In the genomic region with DNA sequence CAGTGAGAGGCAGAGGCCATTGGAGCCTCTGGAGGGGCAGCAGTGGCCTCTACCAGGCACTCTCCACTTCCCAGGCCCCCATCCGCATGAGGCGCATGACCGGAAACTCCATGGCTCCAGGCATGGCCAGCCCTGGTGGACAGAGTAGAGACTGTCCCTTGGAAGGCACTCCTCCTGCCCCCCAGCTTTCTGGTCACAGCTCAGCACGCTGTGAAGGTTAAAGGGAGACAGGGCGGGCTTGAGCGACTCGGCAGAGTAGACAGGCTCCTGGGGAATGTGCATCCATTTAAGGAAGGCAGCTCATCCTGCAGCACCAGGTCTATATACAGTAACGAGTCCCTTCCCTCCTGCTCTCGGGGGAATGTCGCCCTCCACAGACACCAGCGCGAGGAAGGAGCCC, we compare ENCODE assay signal across 19 mouse cellular contexts.
DNase-seq lines count a peak whose midpoint lies in the region; ATAC-seq lines count a peak whose summit lies in the region.
"Had no signal": no experiment of that assay in that cellular context is flagged by ENCODE, and none has a peak within 500 bp of the region (broad histone marks: within the 10 kb centered on the region; RNA-seq: fewer than 3 reads in every experiment).

No protein-coding gene starts in this region.

- H3K4me2 ChIP-seq in heart, embryonic 13.5 days = peak overlapping the region; percentile 61
- no peak overlapping the region for H3K4me2 ChIP-seq in kidney, embryonic 14.5 days (replicated peaks; ENCODE audit: low read depth, low read length)
- H3K4me2 ChIP-seq in limb, embryonic 12.5 days = no peak overlapping the region
- no peak overlapping the region for H3K4me2 ChIP-seq in midbrain, embryonic 13.5 days (replicated peaks)
- H3K4me2 ChIP-seq: hindbrain, embryonic 15.5 days; limb, embryonic 15.5 days; neural tube, embryonic 13.5 days had no signal

- peak overlapping the region; percentile 34 for H3K4me3 ChIP-seq in heart, embryonic 13.5 days
- H3K4me3 ChIP-seq in kidney, embryonic 14.5 days (ENCODE audit: low read length) = no peak overlapping the region
- no peak overlapping the region for H3K4me3 ChIP-seq in limb, embryonic 12.5 days (replicated peaks)
- H3K4me3 ChIP-seq in midbrain, embryonic 13.5 days (replicated peaks) = no peak overlapping the region
- H3K4me3 ChIP-seq: embryonic facial prominence, embryonic 10.5 days; hindbrain, embryonic 15.5 days; limb, embryonic 15.5 days; megakaryocyte, embryonic 14.5 days; neural tube, embryonic 13.5 days had no signal

- H3K9ac ChIP-seq in heart, embryonic 13.5 days = peak overlapping the region; percentile 82
- H3K9ac ChIP-seq in kidney, embryonic 14.5 days (ENCODE audit: low read depth, low read length) = no peak overlapping the region
- 0 out of 2 replicates have a peak overlapping the region, but pooled peaks have one; percentile 8 for H3K9ac ChIP-seq in limb, embryonic 12.5 days (replicated peaks)
- no peak overlapping the region for H3K9ac ChIP-seq in midbrain, embryonic 13.5 days (replicated peaks)
- H3K9ac ChIP-seq: hindbrain, embryonic 15.5 days; limb, embryonic 15.5 days; neural tube, embryonic 13.5 days had no signal

- peaks cover 42% of the 10 kb centered on the region for H3K36me3 ChIP-seq in heart, embryonic 13.5 days
- peaks cover 20% of the 10 kb centered on the region for H3K36me3 ChIP-seq in kidney, embryonic 14.5 days (ENCODE audit: control insufficient read depth, insufficient read depth, low read length)
- peaks cover 29% of the 10 kb centered on the region for H3K36me3 ChIP-seq in limb, embryonic 12.5 days
- peaks cover 36% of the 10 kb centered on the region for H3K36me3 ChIP-seq in midbrain, embryonic 13.5 days
- H3K36me3 ChIP-seq: hindbrain, embryonic 15.5 days had no signal

- H3K4me1 ChIP-seq in heart, embryonic 13.5 days = peaks cover 57% of the 10 kb centered on the region
- peaks cover 9% of the 10 kb centered on the region; the same call in 1 of the 2 replicates for H3K4me1 ChIP-seq in kidney, embryonic 14.5 days (ENCODE audit: control insufficient read depth, insufficient read depth, low read length)
- peaks cover 53% of the 10 kb centered on the region for H3K4me1 ChIP-seq in limb, embryonic 12.5 days (replicated peaks)
- no peaks in the 10 kb centered on the region for H3K4me1 ChIP-seq in midbrain, embryonic 13.5 days (replicated peaks)
- H3K4me1 ChIP-seq: megakaryocyte, embryonic 14.5 days had no signal

- H3K27me3 ChIP-seq in heart, embryonic 13.5 days (replicated peaks) = no peaks in the 10 kb centered on the region; the same call in 1 of the 2 replicates
- no peaks in the 10 kb centered on the region for H3K27me3 ChIP-seq in kidney, embryonic 14.5 days (ENCODE audit: control insufficient read depth, insufficient read depth, low read length)
- H3K27me3 ChIP-seq in limb, embryonic 12.5 days = peaks cover 52% of the 10 kb centered on the region
- peaks cover 13% of the 10 kb centered on the region for H3K27me3 ChIP-seq in midbrain, embryonic 13.5 days

- H3K9me3 ChIP-seq in heart, embryonic 13.5 days = no peaks in the 10 kb centered on the region
- H3K9me3 ChIP-seq in kidney, embryonic 14.5 days (ENCODE audit: control insufficient read depth, low read length) = no peaks in the 10 kb centered on the region
- H3K9me3 ChIP-seq in limb, embryonic 12.5 days = no peaks in the 10 kb centered on the region
- H3K9me3 ChIP-seq in midbrain, embryonic 13.5 days = no peaks in the 10 kb centered on the region
- H3K9me3 ChIP-seq: embryonic facial prominence, embryonic 10.5 days; hindbrain, embryonic 15.5 days; limb, embryonic 15.5 days; megakaryocyte, embryonic 14.5 days; neural tube, embryonic 13.5 days had no signal

- WGBS in heart, embryonic 13.5 days = 28% methylated on average over 12 of the region's 12 CpGs
- WGBS in kidney, embryonic 14.5 days = 59% methylated on average over 12 of the region's 12 CpGs
- WGBS in limb, embryonic 12.5 days = 72% methylated on average over 12 of the region's 12 CpGs
- 71% methylated on average over 12 of the region's 12 CpGs for WGBS in midbrain, embryonic 13.5 days

- DNase-seq in heart, postnatal 4 days = peak; percentile 77
- no peak for DNase-seq in urinary bladder, adult 18-20 months (ENCODE audit: low spot score in 2 of 2)
- DNase-seq in spleen, adult 12 weeks (ENCODE audit: low spot score) = no peak
- no peak for DNase-seq in right cerebral cortex, adult 2 months (ENCODE audit: low spot score in 2 of 2)
- DNase-seq: adrenal gland, postnatal 14 days; cerebellum, adult 9-11 months; gastrocnemius, postnatal 14 days; lung, adult 2 months; thymus, postnatal 25 days had no signal

- ATAC-seq in heart, embryonic 13.5 days (ENCODE audit: extremely low read depth, insufficient number of reproducible peaks, low FRiP score, low TSS enrichment) = peak; percentile 67; the same call in 1 of the 2 replicates
- ATAC-seq in kidney, embryonic 14.5 days (ENCODE audit: low FRiP score, low TSS enrichment) = peak; percentile 54; the same call in 1 of the 2 replicates
- ATAC-seq in limb, embryonic 12.5 days (ENCODE audit: insufficient number of reproducible peaks, insufficient read depth, low FRiP score, low TSS enrichment, low read depth) = no peak
- no peak for ATAC-seq in midbrain, embryonic 13.5 days
- ATAC-seq: CD4-positive, CD25-positive, alpha-beta regulatory T cell, adult 4 months had no signal

- H3K27ac ChIP-seq in heart, embryonic 13.5 days (replicated peaks) = peak overlapping the region; percentile 96
- H3K27ac ChIP-seq in kidney, embryonic 14.5 days (ENCODE audit: low read depth, low read length) = no peak overlapping the region; the same call in 1 of the 2 replicates
- H3K27ac ChIP-seq in limb, embryonic 12.5 days = peak overlapping the region; percentile 35; the same call in 1 of the 2 replicates
- no peak overlapping the region for H3K27ac ChIP-seq in midbrain, embryonic 13.5 days
- H3K27ac ChIP-seq: embryonic facial prominence, embryonic 10.5 days; hindbrain, embryonic 15.5 days; limb, embryonic 15.5 days; neural tube, embryonic 13.5 days had no signal

Comparison
In these comparisons a context has a peak if more than half of its experiments do, and no peak if none do; other contexts are left out.
1. ATAC-seq: peak in heart, embryonic 13.5 days (single experiment) and kidney, embryonic 14.5 days (single experiment); none in limb, embryonic 12.5 days (single experiment) and midbrain, embryonic 13.5 days (single experiment).
2. H3K27ac ChIP-seq: peak in heart, embryonic 13.5 days (single experiment) and limb, embryonic 12.5 days (single experiment); none in kidney, embryonic 14.5 days (single experiment) and midbrain, embryonic 13.5 days (single experiment).
3. H3K9ac ChIP-seq: peak in heart, embryonic 13.5 days (single experiment) and limb, embryonic 12.5 days (single experiment); none in kidney, embryonic 14.5 days (single experiment) and midbrain, embryonic 13.5 days (single experiment).